Mouse (Mus musculus): ENCODE measurements at regions not wholly inside any gene's neighbourhood (a gene's known extent, or its start where the extent isn't known, plus 50 kb on each side); places are given as distances from the start of the nearest gene placed in this dataset.
A peak's percentile ranks its signal among the peaks of the same experiment; 100 is the strongest.

DNA sequence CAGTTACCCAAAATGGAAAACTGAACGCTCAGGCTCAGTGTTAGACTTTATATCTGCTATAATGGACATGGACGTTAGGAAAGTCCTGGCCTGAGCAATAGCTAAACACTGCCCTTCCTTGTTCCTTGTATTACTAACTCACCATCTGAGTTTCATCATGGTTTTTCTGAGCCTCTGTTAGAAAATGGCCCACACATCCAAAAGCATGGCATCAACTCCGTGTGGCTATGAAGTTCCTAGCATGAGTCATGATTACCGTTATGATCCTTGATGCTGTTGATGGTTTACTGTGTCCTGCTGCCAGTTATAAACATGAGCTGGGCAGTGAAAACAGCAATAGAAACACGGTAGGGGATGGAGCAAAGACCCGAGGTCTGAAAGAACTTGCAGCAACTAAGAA, 318.4 kb upstream of the Tenm4 start:
- no peak overlapping the region for H3K4me2 ChIP-seq
- H3K4me1 ChIP-seq (replicated peaks) = 0 out of 2 replicates have a peak, but pooled peaks cover 4% of the 10 kb centered on the region
- 76% methylated on average over 6 of the region's 6 CpGs for WGBS
- H3K4me3 ChIP-seq = no peak overlapping the region
- no peak overlapping the region for H3K9ac ChIP-seq
- no peaks in the 10 kb centered on the region for H3K9me3 ChIP-seq
- ATAC-seq (ENCODE audit: low read depth) = no peak
- no peaks in the 10 kb centered on the region for H3K36me3 ChIP-seq
- no peaks in the 10 kb centered on the region for H3K27me3 ChIP-seq
- no peak overlapping the region for H3K27ac ChIP-seq (replicated peaks)

DNA sequence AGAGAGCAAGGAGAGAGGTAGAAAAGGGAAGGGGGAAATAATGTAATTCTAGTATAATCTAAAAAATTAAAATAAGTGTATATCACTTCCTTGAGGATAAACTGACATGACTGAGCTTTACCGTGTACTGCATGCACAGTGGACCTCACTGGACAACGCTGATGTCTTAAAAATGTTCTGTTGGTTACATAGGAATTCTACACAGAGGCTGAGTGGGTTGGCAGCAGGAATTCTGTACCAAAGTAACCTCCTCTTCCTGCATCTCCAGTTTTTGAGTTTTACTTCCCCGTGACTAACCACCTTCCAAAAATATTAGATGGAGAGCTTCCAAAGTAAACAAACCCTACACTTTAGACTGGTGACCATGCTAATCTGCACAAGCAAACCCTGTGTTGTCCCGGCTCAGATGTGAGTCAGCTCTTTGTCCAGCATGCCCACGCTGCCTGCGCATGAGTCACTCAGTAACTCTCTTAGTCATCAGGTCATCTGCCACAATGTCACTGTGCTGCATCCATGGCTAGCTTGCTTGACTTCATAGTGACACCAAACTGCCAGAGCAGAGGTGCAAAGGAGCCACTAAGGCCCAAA, 317.7 kb upstream of the Tenm4 start:
- no peak overlapping the region for H3K4me3 ChIP-seq
- no peaks in the 10 kb centered on the region for H3K27me3 ChIP-seq
- 79% methylated on average over 6 of the region's 6 CpGs for WGBS
- no peak overlapping the region for H3K4me2 ChIP-seq
- H3K36me3 ChIP-seq = no peaks in the 10 kb centered on the region
- 0 out of 2 replicates have a peak, but pooled peaks cover 4% of the 10 kb centered on the region for H3K4me1 ChIP-seq (replicated peaks)
- no peaks in the 10 kb centered on the region for H3K9me3 ChIP-seq
- no peak for ATAC-seq (ENCODE audit: low read depth)
- H3K9ac ChIP-seq = no peak overlapping the region
- H3K27ac ChIP-seq (replicated peaks) = no peak overlapping the region

DNA sequence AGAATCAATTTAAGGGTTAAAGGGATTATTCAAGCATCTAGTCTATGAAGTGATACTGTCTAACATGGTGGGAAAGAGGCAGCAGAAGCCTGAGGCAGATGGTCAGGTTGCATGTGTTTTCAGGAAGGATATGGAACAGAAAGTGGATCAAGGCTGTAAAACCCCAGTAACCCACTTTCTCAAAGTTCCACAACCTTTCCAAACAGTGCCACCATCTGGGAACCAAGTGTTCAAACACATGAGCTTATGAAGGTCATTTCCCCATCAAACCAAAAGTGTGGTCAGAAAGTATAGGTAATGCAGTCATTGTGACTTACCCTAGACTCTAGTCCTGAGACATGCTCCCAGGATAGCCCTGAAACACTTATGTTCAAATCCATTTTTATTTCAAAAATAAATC, 312.8 kb upstream of the Tenm4 start:
- Histone ChIP-seq H3K9ac (no peak overlapping the region), H3K27me3 (no peaks in the 10 kb centered on the region), H3K4me2 (no peak overlapping the region), H3K9me3 (no peaks in the 10 kb centered on the region), H3K4me1 (replicated peaks) (no peaks in the 10 kb centered on the region), H3K27ac (replicated peaks) (no peak overlapping the region), H3K36me3 (no peaks in the 10 kb centered on the region), H3K4me3 (no peak overlapping the region)
- ATAC-seq (ENCODE audit: low read depth) = no peak

DNA sequence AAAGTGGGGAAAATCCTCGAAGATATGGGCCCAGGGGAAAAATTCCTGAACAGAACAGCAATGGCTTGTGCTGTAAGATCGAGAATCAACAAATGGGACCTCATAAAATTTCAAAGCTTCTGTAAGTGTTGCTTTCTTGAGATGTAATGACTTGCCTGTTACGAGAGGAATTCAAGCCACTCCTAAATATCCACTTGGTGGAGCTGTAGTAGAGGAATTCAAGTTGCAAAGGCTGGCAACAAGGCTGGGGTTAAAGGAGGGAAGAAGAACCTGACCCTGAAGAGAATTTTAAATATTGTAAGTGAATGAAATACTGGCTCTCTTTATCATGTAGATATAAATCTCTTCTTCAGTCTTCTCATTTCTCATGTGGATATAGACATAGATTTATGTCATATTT, 306.8 kb upstream of the Tenm4 start:
- H3K36me3 ChIP-seq = no peaks in the 10 kb centered on the region
- WGBS = 47% methylated on average over 3 of the region's 3 CpGs
- no peak for ATAC-seq (ENCODE audit: low read depth)
- H3K4me2 ChIP-seq = no peak overlapping the region
- no peaks in the 10 kb centered on the region for H3K27me3 ChIP-seq
- H3K9ac ChIP-seq = no peak overlapping the region
- H3K4me3 ChIP-seq = no peak overlapping the region
- H3K4me1 ChIP-seq (replicated peaks) = no peaks in the 10 kb centered on the region
- no peak overlapping the region for H3K27ac ChIP-seq (replicated peaks)
- no peaks in the 10 kb centered on the region for H3K9me3 ChIP-seq

DNA sequence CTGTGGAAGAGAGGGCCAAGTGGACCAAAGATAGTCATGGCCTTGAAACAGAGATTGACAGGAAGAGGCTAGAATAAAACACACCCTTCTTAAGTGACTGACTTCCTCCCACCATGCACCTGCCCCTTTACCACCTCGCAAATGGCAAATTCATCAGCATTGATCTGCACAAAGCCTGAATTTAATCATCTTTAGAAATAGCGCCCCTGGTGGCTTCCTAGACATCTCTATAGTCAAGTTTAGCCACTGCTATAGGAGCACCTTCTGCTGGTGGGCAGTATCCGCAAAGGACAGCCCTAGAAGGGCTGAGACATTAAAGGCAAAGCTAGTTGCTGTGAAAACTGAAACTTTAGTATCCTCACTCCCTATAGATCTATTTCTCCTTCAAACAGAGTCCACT, 305.8 kb upstream of the Tenm4 start:
- Histone ChIP-seq H3K27me3 (no peaks in the 10 kb centered on the region), H3K9me3 (no peaks in the 10 kb centered on the region), H3K27ac (replicated peaks) (no peak overlapping the region), H3K4me1 (replicated peaks) (no peaks in the 10 kb centered on the region), H3K4me3 (no peak overlapping the region), H3K9ac (no peak overlapping the region), H3K4me2 (no peak overlapping the region), H3K36me3 (no peaks in the 10 kb centered on the region)
- ATAC-seq (ENCODE audit: low read depth) = no peak
- WGBS = 55% methylated on average over 3 of the region's 3 CpGs

DNA sequence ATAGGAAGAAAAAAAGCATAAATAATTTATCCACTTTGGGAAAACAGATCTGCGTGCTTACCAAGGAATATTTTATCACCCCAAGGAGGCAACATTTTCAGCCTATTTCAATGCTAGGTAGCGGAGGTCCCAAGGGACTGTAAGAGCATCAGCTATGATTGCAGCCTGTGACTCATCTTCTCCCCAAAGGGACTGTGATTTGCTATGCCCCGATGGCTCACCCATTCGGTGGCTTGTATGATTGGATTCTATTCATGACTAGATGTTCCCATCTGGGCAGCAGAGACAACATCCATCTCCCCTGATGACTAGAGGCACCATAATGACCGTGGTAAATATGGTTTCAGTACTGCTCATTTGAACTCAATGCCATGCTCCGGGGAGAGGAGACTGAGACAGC, 302.3 kb upstream of the Tenm4 start:
- H3K36me3 ChIP-seq = no peaks in the 10 kb centered on the region
- no peaks in the 10 kb centered on the region for H3K27me3 ChIP-seq
- 43% methylated on average over 6 of the region's 6 CpGs for WGBS
- ATAC-seq (ENCODE audit: low read depth) = no peak
- H3K4me1 ChIP-seq (replicated peaks) = no peaks in the 10 kb centered on the region
- no peak overlapping the region for H3K4me3 ChIP-seq
- no peaks in the 10 kb centered on the region for H3K9me3 ChIP-seq
- no peak overlapping the region for H3K27ac ChIP-seq (replicated peaks)
- no peak overlapping the region for H3K4me2 ChIP-seq
- no peak overlapping the region for H3K9ac ChIP-seq

DNA sequence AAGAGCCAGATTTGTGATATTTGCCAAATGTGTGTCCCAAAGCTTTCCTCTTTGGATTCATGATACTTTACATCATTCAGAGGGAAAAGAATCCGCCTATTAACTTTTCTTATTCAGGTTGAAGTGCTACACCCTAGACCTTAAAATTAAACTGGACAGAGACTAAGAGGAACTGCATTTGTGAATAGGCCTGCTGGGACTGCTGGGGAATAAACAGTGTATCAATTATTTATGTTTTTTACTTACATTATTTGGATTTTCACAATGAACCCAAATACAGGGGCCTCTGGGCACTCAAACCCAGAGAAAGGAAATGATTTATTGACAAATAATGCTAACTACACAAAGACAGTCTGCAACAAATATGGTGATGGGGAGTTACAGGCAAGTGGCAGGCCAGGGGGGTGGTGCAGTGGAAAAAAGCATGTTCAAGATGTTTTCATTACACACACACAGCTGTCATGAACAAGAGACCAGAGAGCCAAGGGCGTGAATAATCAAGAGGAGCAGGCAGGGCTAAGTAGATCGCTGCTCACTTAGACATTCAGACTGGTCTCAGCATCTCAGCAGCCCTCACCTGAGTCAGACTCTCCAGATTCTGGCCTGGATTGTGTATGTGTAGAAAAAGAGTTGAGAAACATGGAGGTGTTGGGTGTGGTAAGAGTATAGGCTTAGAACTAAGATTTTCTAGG, 290.3 kb upstream of the Tenm4 start:
- no peaks in the 10 kb centered on the region for H3K27me3 ChIP-seq
- peaks cover 10% of the 10 kb centered on the region for H3K4me1 ChIP-seq (replicated peaks)
- H3K9me3 ChIP-seq = no peaks in the 10 kb centered on the region
- no peak for ATAC-seq (ENCODE audit: low read depth)
- H3K27ac ChIP-seq (replicated peaks) = no peak overlapping the region
- H3K36me3 ChIP-seq = no peaks in the 10 kb centered on the region
- 55% methylated on average over 3 of the region's 3 CpGs for WGBS
- no peak overlapping the region for H3K4me2 ChIP-seq
- no peak overlapping the region for H3K9ac ChIP-seq
- no peak overlapping the region for H3K4me3 ChIP-seq

DNA sequence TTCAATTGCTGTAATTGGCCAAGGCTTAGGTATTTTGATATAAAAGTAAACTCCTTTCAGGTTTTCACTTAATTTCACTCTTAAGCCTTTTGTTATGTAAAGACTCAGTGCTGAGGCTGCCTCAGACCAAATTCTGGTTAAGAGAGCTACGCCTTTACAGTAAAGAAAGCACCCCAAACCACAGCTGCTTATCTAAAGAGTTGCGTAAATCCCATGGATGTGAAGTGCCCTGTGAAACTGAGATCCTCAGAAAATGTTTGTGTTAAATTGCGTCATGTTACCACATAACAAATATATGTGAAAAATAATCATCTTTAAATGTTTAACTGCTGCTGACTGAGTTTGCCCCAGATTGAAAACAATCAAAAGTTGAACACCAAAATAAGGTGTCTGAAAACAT, 269.5 kb upstream of the Tenm4 start:
- no peaks in the 10 kb centered on the region for H3K36me3 ChIP-seq
- 89% methylated on average over 3 of the region's 3 CpGs for WGBS
- no peak overlapping the region for H3K4me3 ChIP-seq
- no peaks in the 10 kb centered on the region for H3K9me3 ChIP-seq
- H3K27me3 ChIP-seq = no peaks in the 10 kb centered on the region
- H3K27ac ChIP-seq (replicated peaks) = no peak overlapping the region
- H3K9ac ChIP-seq = no peak overlapping the region
- H3K4me2 ChIP-seq = no peak overlapping the region
- ATAC-seq (ENCODE audit: low read depth) = no peak
- H3K4me1 ChIP-seq (replicated peaks) = no peaks in the 10 kb centered on the region

DNA sequence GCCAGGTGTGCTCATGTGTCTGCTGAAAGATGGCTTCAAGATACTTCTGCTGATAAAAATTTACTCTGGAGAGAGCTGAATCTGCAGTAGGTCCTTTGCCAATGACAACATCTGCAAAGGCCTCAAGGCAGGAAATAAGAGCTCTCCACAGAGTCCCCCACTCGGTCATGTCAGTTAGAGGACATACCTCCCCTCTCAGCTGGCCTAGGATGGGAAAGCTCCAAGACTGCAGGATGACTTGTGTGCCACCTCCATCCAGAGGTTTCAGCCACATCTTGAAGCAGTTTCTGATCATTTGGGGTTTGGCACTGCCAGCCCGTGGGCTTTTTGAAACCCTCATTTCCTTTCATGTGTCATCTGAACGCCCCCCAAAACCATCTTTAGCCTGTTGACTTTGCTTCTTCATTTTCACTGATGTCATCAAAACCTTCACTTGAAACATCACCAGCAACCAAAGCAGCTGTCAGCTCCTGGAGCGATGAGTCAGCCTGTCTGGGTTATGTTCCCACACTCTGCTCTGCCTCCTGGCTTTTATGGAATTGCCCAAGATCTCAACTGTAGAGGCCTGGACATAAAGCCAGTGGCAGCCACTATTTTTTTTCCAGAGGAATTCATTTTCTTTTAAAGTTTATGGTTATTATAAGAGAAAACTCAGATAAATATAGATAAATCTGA, 256.5 kb upstream of the Tenm4 start:
- H3K36me3 ChIP-seq = no peaks in the 10 kb centered on the region
- WGBS = 88% methylated on average over 4 of the region's 4 CpGs

DNA sequence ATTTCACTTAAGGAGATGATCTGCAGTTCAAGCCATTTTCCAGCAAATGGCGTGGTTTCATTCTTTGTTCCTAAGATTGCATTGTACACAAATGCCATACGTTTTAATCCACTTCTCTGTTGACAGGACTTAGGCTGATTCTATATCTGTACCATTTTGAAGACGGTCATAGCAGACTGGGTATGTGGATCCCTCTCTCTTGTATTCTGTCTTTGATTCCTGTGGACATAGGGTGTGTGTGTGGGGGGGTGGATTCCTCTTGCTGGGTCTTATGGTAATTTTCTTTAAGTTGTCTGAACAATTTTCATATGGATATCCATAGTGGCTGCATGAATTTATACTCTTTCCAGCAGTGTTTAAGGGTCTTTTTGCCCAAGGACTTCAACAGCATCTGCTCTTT, 251.1 kb upstream of the Tenm4 start:
- WGBS = 74% methylated on average over 3 of the region's 3 CpGs

More for the DNA sequence above, 256.5 kb upstream of the Tenm4 start:
- Histone ChIP-seq H3K9ac (no peak overlapping the region), H3K27ac (replicated peaks) (no peak overlapping the region), H3K4me1 (replicated peaks) (no peaks in the 10 kb centered on the region), H3K27me3 (no peaks in the 10 kb centered on the region), H3K4me3 (no peak overlapping the region), H3K4me2 (no peak overlapping the region), H3K9me3 (no peaks in the 10 kb centered on the region)
- ATAC-seq (ENCODE audit: low read depth) = no peak

DNA sequence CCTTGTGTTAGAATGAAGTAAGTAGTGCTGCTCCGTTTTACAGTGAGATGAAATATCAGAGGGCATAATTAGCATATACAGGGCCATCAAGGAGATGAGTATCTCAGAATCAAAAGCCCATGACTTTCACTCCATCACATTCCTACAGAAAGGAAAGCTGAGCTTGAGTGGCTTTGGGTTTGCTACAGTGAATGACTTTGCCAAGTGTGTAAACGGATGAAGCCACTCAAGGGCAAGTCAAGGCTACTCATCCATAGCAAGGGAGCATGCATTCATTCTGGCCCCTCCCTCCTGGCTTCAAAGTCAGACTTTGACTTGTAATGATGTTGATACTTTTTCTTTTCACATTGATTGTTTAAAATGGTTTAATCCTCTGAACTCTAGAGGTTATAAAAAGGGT, 246.2 kb upstream of the Tenm4 start:
- Histone ChIP-seq H3K27ac (replicated peaks) (no peak overlapping the region), H3K36me3 (no peaks in the 10 kb centered on the region), H3K9ac (no peak overlapping the region), H3K27me3 (no peaks in the 10 kb centered on the region), H3K4me3 (no peak overlapping the region), H3K4me2 (no peak overlapping the region), H3K9me3 (no peaks in the 10 kb centered on the region), H3K4me1 (replicated peaks) (no peaks in the 10 kb centered on the region)
- WGBS = 80% methylated on average over 2 of the region's 2 CpGs
- ATAC-seq (ENCODE audit: low read depth) = no peak

More for the DNA sequence above, 251.1 kb upstream of the Tenm4 start:
- Histone ChIP-seq H3K4me2 (no peak overlapping the region), H3K36me3 (no peaks in the 10 kb centered on the region), H3K9ac (no peak overlapping the region), H3K4me1 (replicated peaks) (no peaks in the 10 kb centered on the region), H3K27me3 (no peaks in the 10 kb centered on the region), H3K4me3 (no peak overlapping the region), H3K9me3 (no peaks in the 10 kb centered on the region), H3K27ac (replicated peaks) (no peak overlapping the region)
- ATAC-seq (ENCODE audit: low read depth) = no peak

DNA sequence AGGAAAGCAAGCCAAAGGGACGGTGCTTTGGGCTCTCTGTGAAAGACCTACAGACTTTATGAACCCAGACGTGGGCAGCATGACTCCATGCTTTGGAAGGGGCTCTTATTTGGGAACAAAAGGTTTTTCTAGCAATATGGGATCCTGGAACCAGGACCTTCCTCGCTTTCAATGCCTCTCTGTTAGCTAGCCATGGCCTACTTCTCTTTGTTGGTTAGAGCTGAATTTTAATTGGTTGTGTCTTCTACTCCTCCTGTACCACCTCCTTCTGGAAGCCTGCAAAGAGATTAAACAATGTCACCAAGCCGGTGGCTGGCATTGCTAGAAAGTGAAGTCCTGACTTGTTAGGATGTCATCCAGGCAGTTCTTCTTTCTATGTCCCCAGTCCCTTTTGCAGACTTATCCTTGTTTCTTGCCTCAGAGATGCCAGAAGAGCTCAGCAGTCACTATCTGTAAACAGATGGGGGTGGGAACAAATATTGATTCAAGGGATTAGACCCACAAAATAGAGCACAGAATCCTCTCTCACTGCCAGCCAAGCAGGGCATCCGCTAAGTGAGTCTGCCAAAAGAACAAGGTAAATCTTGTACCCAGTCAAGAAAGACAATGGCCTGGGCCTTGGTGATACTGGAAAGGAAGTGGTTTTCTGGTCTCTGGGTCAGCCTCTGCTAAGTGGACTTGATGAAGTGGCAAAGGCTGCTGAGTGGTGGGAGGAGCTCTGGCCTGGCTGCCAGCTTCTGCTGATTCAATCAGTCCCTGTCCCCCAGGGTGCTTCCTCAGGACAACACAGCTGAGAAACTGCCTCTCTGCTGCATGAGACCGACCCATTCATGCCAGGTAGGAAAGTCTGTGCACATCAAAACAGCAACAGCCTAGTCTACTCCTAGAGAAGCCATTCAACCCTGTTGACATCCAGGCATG, 244.7 kb upstream of the Tenm4 start:
- Histone ChIP-seq H3K36me3 (no peaks in the 10 kb centered on the region), H3K9me3 (no peaks in the 10 kb centered on the region), H3K9ac (no peak overlapping the region), H3K4me3 (no peak overlapping the region), H3K27ac (replicated peaks) (no peak overlapping the region), H3K27me3 (no peaks in the 10 kb centered on the region), H3K4me2 (no peak overlapping the region), H3K4me1 (replicated peaks) (no peaks in the 10 kb centered on the region)
- 70% methylated on average over 6 of the region's 6 CpGs for WGBS
- peak; percentile 72 for ATAC-seq (ENCODE audit: low read depth)
